Mouse (Mus musculus): ENCODE measurements around the gene Prox1.

The Prox1 gene

GRCm38 (mm10) chr1:190174231-190174630 is 3.7 kb upstream of the Prox1 start:
- DNase-seq (ENCODE audit: extremely low read depth, low read depth, low spot score), result no peak

GRCm38 (mm10) chr1:190173596-190173995 is 3.1 kb upstream of the Prox1 start:
- no peak for DNase-seq (ENCODE audit: extremely low read depth, low read depth, low spot score)

GRCm38 (mm10) chr1:190172979-190173461 is 2.5 kb upstream of the Prox1 start:
- no peak for DNase-seq (ENCODE audit: extremely low read depth, low read depth, low spot score)

GRCm38 (mm10) chr1:190172311-190172978 is 1.9 kb upstream of the Prox1 start:
- DNase-seq (ENCODE audit: extremely low read depth, low read depth, low spot score), result no peak

- DNase-seq (ENCODE audit: extremely low read depth, low read depth, low spot score), result no peak
These were observed 1.2 kb upstream of the Prox1 start for GRCm38 (mm10) chr1:190171750-190172149.

GRCm38 (mm10) chr1:190171341-190171740 is 827 bp upstream of the Prox1 start:
- no peak for DNase-seq (ENCODE audit: extremely low read depth, low read depth, low spot score)

- no peak for DNase-seq (ENCODE audit: extremely low read depth, low read depth, low spot score)
These were observed 304 bp upstream of the Prox1 start for GRCm38 (mm10) chr1:190170819-190171216.

- no peak for DNase-seq (ENCODE audit: extremely low read depth, low read depth, low spot score)
These were observed 1.5 kb downstream of the Prox1 start for GRCm38 (mm10) chr1:190168761-190169671.

- no peak for DNase-seq (ENCODE audit: extremely low read depth, low read depth, low spot score)
These were observed 2.4 kb downstream of the Prox1 start for GRCm38 (mm10) chr1:190168115-190168514.

GRCm38 (mm10) chr1:190167609-190168008 is 2.9 kb downstream of the Prox1 start:
- DNase-seq (ENCODE audit: extremely low read depth, low read depth, low spot score), result no peak

- no peak for DNase-seq (ENCODE audit: extremely low read depth, low read depth, low spot score)
These were observed 5.0 kb downstream of the Prox1 start for GRCm38 (mm10) chr1:190165511-190165910.

GRCm38 (mm10) chr1:190163471-190163870 is 7.0 kb downstream of the Prox1 start:
- DNase-seq (ENCODE audit: extremely low read depth, low read depth, low spot score), result no peak

- DNase-seq (ENCODE audit: extremely low read depth, low read depth, low spot score), result no peak
These were observed 8.6 kb downstream of the Prox1 start for GRCm38 (mm10) chr1:190161708-190162465.

GRCm38 (mm10) chr1:190161288-190161687 is 9.2 kb downstream of the Prox1 start:
- DNase-seq (ENCODE audit: extremely low read depth, low read depth, low spot score), result no peak

GRCm38 (mm10) chr1:190159457-190159856 is 11.1 kb downstream of the Prox1 start:
- no peak for DNase-seq (ENCODE audit: extremely low read depth, low read depth, low spot score)

- no peak for DNase-seq (ENCODE audit: extremely low read depth, low read depth, low spot score)
These were observed 14.8 kb downstream of the Prox1 start for GRCm38 (mm10) chr1:190155751-190156150.

- no peak for DNase-seq (ENCODE audit: extremely low read depth, low read depth, low spot score)
These were observed 15.5 kb downstream of the Prox1 start for GRCm38 (mm10) chr1:190155021-190155420.

- no peak for DNase-seq (ENCODE audit: extremely low read depth, low read depth, low spot score)
These were observed 16.2 kb downstream of the Prox1 start for GRCm38 (mm10) chr1:190154292-190154691.

GRCm38 (mm10) chr1:190152603-190153002 is 17.9 kb downstream of the Prox1 start:
- no peak for DNase-seq (ENCODE audit: extremely low read depth, low read depth, low spot score)

GRCm38 (mm10) chr1:190149233-190149741 is 21.2 kb downstream of the Prox1 start:
- no peak for DNase-seq (ENCODE audit: extremely low read depth, low read depth, low spot score)

GRCm38 (mm10) chr1:190148661-190149232 is 21.8 kb downstream of the Prox1 start:
- no peak for DNase-seq (ENCODE audit: extremely low read depth, low read depth, low spot score)

Measured in fat pad, adult 2 months (tissue).